Mouse (Mus musculus): ENCODE results near the gene Calhm2. TPM values are rescaled to one million over a fixed set of nuclear protein-coding genes. Genes with fewer than 3 reads are reported as not detected.

Calhm2 gene
- polyA plus RNA-seq, 1 experiment from 2014 or later: 4.3 TPM

GRCm38 (mm10) chr19:47179272-47179809 is 41.2 kb upstream of the Calhm2 start:
- Histone ChIP-seq H3K27ac (replicated peaks) (peak overlapping the region; percentile 69; the same call in 1 of the 2 replicates), H3K27me3 (ENCODE audit: control insufficient read depth, insufficient read depth, low read length) (no peaks in the 10 kb centered on the region), H3K9ac (ENCODE audit: low read length) (peak overlapping the region; percentile 72), H3K4me2 (replicated peaks; ENCODE audit: low read depth) (peak overlapping the region; percentile 92), H3K36me3 (ENCODE audit: control insufficient read depth, insufficient read depth, low read length) (no peaks in the 10 kb centered on the region), H3K4me1 (replicated peaks; ENCODE audit: control insufficient read depth, insufficient read depth) (0 out of 2 replicates have a peak, but pooled peaks cover 3% of the 10 kb centered on the region), H3K4me3 (ENCODE audit: low read depth, low read length) (peak overlapping the region; percentile 73), H3K9me3 (ENCODE audit: control insufficient read depth, low read length) (no peaks in the 10 kb centered on the region)
- WGBS: 2% methylated on average over 36 of the region's 42 CpGs
- peak; percentile 47 for DNase-seq (ENCODE audit: low spot score)
- ATAC-seq (ENCODE audit: low FRiP score, low TSS enrichment): peak; percentile 46
- TF ChIP-seq CTCF (IDR thresholded peaks at IDR 0.05; ENCODE audit: low read depth) (no peak), EP300 (optimal IDR thresholded peaks at IDR 0.05) (no peak)

DNA sequence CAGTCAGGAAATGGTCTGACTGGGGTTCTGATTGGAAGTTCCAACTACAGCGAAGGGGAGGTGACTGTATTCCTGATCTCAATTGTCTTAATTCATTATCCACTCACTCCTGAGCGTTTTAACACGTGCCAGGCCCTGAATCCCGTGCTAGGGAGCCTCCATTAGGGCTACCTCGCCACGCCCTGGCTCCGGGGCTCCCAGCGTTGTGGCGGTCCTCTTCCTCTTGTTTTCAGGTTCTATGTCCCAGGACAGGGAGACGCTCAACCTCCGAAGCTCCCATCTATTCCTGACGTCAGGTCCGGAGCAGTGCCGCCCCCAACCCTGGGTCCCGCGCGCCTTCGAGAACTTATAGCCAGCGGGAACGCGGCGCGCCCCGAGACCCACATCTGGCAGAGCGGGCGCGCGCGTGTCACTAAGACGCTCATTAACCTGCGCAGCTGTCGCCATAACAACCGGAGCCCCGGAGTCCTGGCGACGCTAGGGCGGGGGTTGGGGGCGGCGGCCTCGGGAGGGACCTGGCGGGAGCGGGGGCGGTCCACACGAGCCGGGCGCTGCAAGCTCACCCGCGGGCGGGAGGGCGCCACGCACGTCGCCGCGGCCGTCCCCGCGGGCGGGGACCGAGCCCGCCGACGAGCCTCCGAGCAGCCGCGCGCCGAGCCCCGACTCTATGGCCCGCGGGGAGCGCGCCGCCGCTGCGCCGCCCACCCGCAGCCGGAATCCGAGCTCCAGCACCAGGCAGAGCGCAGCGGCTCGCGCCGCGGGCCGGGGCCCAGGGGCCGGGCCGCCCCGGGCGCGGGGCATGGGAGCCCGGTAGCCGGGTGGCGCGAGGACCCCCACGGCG is 40.6 kb upstream of the Calhm2 start, which contains the start of gene Neurl1a:
Neurl1a (plus strand) TSS at position 390 of the 841 bp plus-strand sequence.
- Histone ChIP-seq H3K27ac (replicated peaks) (peak within 1 kb of the TSS; percentile 69), H3K36me3 (ENCODE audit: control insufficient read depth, insufficient read depth, low read length) (no peaks in the 10 kb centered on the region), H3K4me1 (replicated peaks; ENCODE audit: control insufficient read depth, insufficient read depth) (0 out of 2 replicates have a peak, but pooled peaks cover 3% of the 10 kb centered on the region), H3K4me2 (replicated peaks; ENCODE audit: low read depth) (peak within 1 kb of the TSS; percentile 92), H3K27me3 (ENCODE audit: control insufficient read depth, insufficient read depth, low read length) (no peaks in the 10 kb centered on the region), H3K9ac (ENCODE audit: low read length) (peak within 1 kb of the TSS; percentile 72), H3K9me3 (ENCODE audit: control insufficient read depth, low read length) (no peaks in the 10 kb centered on the region), H3K4me3 (ENCODE audit: low read depth, low read length) (peak within 1 kb of the TSS; percentile 73)
- no peak for TF ChIP-seq CTCF (IDR thresholded peaks at IDR 0.05; ENCODE audit: low read depth)
- TF ChIP-seq EP300 (optimal IDR thresholded peaks at IDR 0.05): no peak
- peak; percentile 66 for DNase-seq (ENCODE audit: low spot score)
- peak; percentile 56 for ATAC-seq (ENCODE audit: low FRiP score, low TSS enrichment)
- under 1% methylated on average over 67 of the region's 98 CpGs for WGBS

DNA sequence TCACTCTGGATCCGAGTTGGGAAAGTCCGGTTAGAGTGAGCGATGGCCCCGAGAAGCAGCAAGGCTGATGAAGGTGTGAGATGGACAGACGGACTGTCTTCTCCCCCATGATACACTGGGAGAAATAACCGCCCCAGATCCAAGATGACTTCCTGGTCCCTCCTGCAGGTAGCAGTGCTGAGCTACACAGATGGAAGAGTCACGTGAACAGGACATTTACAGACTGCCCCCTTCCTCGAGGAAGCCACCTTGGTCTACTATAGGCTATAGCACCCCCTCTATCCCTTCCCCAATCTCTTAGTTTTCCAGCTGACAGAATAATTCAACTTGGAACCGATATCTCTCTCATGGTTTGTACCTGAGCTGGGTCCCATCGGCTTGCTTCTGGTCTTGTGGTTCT is 39.9 kb upstream of the Calhm2 start:
- H3K4me2 ChIP-seq (replicated peaks; ENCODE audit: low read depth): peak overlapping the region; percentile 92
- 27% methylated on average over 10 of the region's 10 CpGs for WGBS
- H3K9ac ChIP-seq (ENCODE audit: low read length): peak overlapping the region; percentile 72; the same call in 1 of the 2 replicates
- TF ChIP-seq CTCF (IDR thresholded peaks at IDR 0.05; ENCODE audit: low read depth): peak; percentile 73
- TF ChIP-seq EP300 (optimal IDR thresholded peaks at IDR 0.05): no peak
- H3K4me3 ChIP-seq (ENCODE audit: low read depth, low read length): peak overlapping the region; percentile 73
- no peaks in the 10 kb centered on the region for H3K9me3 ChIP-seq (ENCODE audit: control insufficient read depth, low read length)
- H3K36me3 ChIP-seq (ENCODE audit: control insufficient read depth, insufficient read depth, low read length): no peaks in the 10 kb centered on the region
- no peak overlapping the region for H3K27ac ChIP-seq (replicated peaks)
- DNase-seq (ENCODE audit: low spot score) (peak; percentile 43), ATAC-seq (ENCODE audit: low FRiP score, low TSS enrichment) (peak; percentile 45; the same call in 1 of the 2 replicates)
- H3K27me3 ChIP-seq (ENCODE audit: control insufficient read depth, insufficient read depth, low read length): no peaks in the 10 kb centered on the region
- H3K4me1 ChIP-seq (replicated peaks; ENCODE audit: control insufficient read depth, insufficient read depth): 0 out of 2 replicates have a peak, but pooled peaks cover 3% of the 10 kb centered on the region

GRCm38 (mm10) chr19:47176916-47177505 is 38.9 kb upstream of the Calhm2 start:
- TF ChIP-seq CTCF (IDR thresholded peaks at IDR 0.05; ENCODE audit: low read depth): no peak
- no peak for TF ChIP-seq EP300 (optimal IDR thresholded peaks at IDR 0.05)
- peak; percentile 39; the same call in 1 of the 2 replicates for ATAC-seq (ENCODE audit: low FRiP score, low TSS enrichment)
- 50% methylated on average over 2 of the region's 2 CpGs for WGBS

DNA sequence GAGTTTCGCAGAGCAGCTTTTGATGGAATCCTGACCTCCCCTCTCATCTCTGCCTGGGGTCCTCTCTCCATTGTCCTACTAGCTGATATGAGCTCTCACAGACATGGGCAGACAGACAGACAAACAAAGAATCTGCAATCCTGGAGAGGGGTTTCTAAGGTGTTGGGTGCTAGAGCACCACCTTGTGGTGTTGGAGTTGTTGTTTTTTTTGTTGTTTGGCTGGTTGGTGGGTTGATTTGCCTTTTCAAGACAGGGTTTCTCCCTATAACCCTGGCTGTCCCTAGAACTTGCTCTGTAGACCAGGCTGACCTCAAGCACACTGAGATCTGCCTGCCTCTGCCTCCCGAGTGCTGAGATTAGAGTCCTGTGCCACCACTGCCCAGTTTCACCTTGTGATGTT is 37.4 kb upstream of the Calhm2 start:
- H3K9me3 ChIP-seq (ENCODE audit: control insufficient read depth, low read length): no peaks in the 10 kb centered on the region
- H3K27me3 ChIP-seq (ENCODE audit: control insufficient read depth, insufficient read depth, low read length): no peaks in the 10 kb centered on the region
- H3K4me1 ChIP-seq (replicated peaks; ENCODE audit: control insufficient read depth, insufficient read depth): 0 out of 2 replicates have a peak, but pooled peaks cover 3% of the 10 kb centered on the region
- no peak for ATAC-seq (ENCODE audit: low FRiP score, low TSS enrichment)
- TF ChIP-seq CTCF (IDR thresholded peaks at IDR 0.05; ENCODE audit: low read depth) (peak; percentile 51), EP300 (optimal IDR thresholded peaks at IDR 0.05) (no peak)
- H3K4me2 ChIP-seq (replicated peaks; ENCODE audit: low read depth): no peak overlapping the region
- no peak overlapping the region for H3K27ac ChIP-seq (replicated peaks)
- no peak for DNase-seq (ENCODE audit: low spot score)
- 59% methylated on average over 2 of the region's 2 CpGs for WGBS
- no peaks in the 10 kb centered on the region for H3K36me3 ChIP-seq (ENCODE audit: control insufficient read depth, insufficient read depth, low read length)
- no peak overlapping the region for H3K9ac ChIP-seq (ENCODE audit: low read length)
- no peak overlapping the region for H3K4me3 ChIP-seq (ENCODE audit: low read depth, low read length)

More at GRCm38 (mm10) chr19:47176916-47177505, 38.9 kb upstream of the Calhm2 start:
- DNase-seq (ENCODE audit: low spot score): no peak
- Histone ChIP-seq H3K4me3 (ENCODE audit: low read depth, low read length) (no peak overlapping the region), H3K27me3 (ENCODE audit: control insufficient read depth, insufficient read depth, low read length) (no peaks in the 10 kb centered on the region), H3K27ac (replicated peaks) (no peak overlapping the region), H3K4me2 (replicated peaks; ENCODE audit: low read depth) (no peak overlapping the region), H3K36me3 (ENCODE audit: control insufficient read depth, insufficient read depth, low read length) (no peaks in the 10 kb centered on the region), H3K9me3 (ENCODE audit: control insufficient read depth, low read length) (no peaks in the 10 kb centered on the region), H3K4me1 (replicated peaks; ENCODE audit: control insufficient read depth, insufficient read depth) (0 out of 2 replicates have a peak, but pooled peaks cover 3% of the 10 kb centered on the region), H3K9ac (ENCODE audit: low read length) (no peak overlapping the region)
